Mouse (Mus musculus) MEL (cell line): ENCODE results near the gene Triml2. TPM values are rescaled to one million over a fixed set of nuclear protein-coding genes. Genes with fewer than 3 reads are reported as not detected.

ENCODE experiments used
- polyA plus RNA-seq, 2 experiments: library from polyadenylated mRNA; stranded (reverse) in 1 of 2; unstranded in 1 of 2; fragments of >175 nt in 1 of 2; fragments of >200 nt in 1 of 2; gene quantifications; 2 replicates each; pipeline versions ENCODE4 v1.2.1 to v1.2.4; 2012; ENCODE audit warnings: low replicate concordance in 2 of 2, low read depth in 1 of 2; ENCODE audit not compliant: insufficient read length in 2 of 2, insufficient read depth in 1 of 2, missing spikeins in 1 of 2
- total RNA-seq: library from RNA; depleted of rRNA; stranded (reverse); fragments of 300-350 nt; gene quantifications from 2 replicates; pipeline ENCODE4 v1.2.3, GENCODE M21; 2012; rRNA removed

Gene Triml2
- total and polyA plus RNA-seq, 3 experiments, result not detected

Other genes with a start within 250 kb of the Triml2 start
- not detected in 2 replicates for gene Triml1, start 39.1 kb upstream of the Triml2 start, total RNA-seq
- not detected for gene Triml1, start 39.1 kb upstream of the Triml2 start, polyA plus RNA-seq
- not detected in 2 replicates for gene Zfp42, start 126.4 kb downstream of the Triml2 start, total RNA-seq
- gene Zfp42, start 126.4 kb downstream of the Triml2 start, polyA plus RNA-seq, result not detected